Mouse (Mus musculus) kidney, postnatal 14 days (tissue): ENCODE data around the gene ccdc198.
"Not testable (repeated sequence)": the region's sequence is repeated elsewhere in the genome, so short reads cannot be mapped to it uniquely, and the experiment has no call there.

Experiments
- DNase-seq: peaks from one replicate; pipeline ENCODE4 v3.0.0; 2022; ENCODE audit warnings: mixed read lengths

ccdc198 gene

GRCm38 (mm10) chr14:49245126-49245714 lies at the start of gene ccdc198:
Gene ccdc198, minus strand, starts transcription at chr14:49245474.
- peak; percentile 70 for DNase-seq

- no peak for DNase-seq
Measured at GRCm38 (mm10) chr14:49293802-49294449, 48.7 kb upstream of the ccdc198 start.

- DNase-seq, result no peak
Measured at GRCm38 (mm10) chr14:49290029-49290745, 44.9 kb upstream of the ccdc198 start.

GRCm38 (mm10) chr14:49283784-49284655 lies 38.7 kb upstream of the ccdc198 start:
- DNase-seq, result no peak

DNA sequence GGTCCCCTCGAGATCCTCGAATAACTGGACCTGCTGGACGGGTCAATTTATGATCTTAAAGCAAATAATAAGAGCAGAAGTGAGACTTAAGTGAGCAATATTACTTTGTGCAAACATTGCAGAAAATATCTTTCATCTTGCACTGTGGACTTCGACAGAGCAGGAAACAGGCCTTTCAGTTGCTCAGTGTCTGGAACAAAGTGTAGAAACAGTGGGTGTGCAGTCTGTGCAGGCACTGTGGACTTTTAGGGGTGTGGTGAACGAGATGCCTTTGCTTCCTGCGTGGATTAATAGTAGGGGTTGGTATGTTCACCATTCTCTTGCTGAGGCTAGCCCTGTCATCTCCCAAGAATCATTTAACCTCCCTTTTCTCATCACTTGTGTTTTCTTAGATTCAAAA lies 33.6 kb upstream of the ccdc198 start:
- no peak for DNase-seq

- DNase-seq, result not testable (repeated sequence)
Measured at GRCm38 (mm10) chr14:49278479-49278878, 33.2 kb upstream of the ccdc198 start.

GRCm38 (mm10) chr14:49277642-49278041 lies 32.4 kb upstream of the ccdc198 start:
- DNase-seq, result peak; percentile 12

- no peak for DNase-seq
Measured at GRCm38 (mm10) chr14:49275376-49275775, 30.1 kb upstream of the ccdc198 start.

GRCm38 (mm10) chr14:49265286-49266002 lies 20.2 kb upstream of the ccdc198 start:
- no peak for DNase-seq

DNA sequence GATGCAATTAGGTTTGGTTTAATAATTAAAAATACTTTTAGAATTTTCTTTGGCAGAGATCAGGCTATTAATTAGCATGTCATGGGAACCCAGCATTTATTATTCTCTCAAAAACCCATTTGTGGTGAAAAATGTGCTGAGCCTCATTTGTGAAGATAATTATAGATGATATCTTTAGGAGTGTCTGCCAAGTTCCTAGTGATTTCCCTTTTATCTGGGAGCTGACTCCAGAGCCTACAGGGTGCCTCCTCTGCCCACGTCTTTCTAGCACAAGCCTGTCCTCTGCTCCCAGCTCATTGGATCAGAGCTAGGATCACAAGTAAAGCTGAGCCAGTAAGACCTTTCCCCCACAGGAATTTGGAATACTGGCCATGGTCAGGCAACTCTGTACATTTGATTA lies 3.8 kb downstream of the ccdc198 start:
- DNase-seq, result no peak

DNA sequence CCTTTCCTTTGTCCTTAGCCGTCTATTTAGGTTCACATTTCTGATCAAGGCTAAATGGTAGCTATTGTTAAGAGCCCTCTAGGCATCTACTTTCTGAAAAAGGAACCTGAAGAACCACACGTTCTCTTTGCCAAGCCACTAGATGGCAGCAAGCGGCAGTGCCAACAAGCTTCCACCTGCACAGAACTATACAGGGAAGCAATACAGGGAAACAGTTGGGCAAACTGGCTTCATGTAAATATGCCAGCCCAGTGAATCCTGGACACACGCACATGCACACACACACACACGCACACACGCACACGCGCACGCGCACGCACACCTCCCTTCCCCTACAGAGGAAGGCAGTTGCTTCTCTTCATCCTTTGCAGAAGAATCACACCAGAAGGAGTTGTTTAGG lies 7.1 kb downstream of the ccdc198 start:
- DNase-seq, result peak; percentile 72

DNA sequence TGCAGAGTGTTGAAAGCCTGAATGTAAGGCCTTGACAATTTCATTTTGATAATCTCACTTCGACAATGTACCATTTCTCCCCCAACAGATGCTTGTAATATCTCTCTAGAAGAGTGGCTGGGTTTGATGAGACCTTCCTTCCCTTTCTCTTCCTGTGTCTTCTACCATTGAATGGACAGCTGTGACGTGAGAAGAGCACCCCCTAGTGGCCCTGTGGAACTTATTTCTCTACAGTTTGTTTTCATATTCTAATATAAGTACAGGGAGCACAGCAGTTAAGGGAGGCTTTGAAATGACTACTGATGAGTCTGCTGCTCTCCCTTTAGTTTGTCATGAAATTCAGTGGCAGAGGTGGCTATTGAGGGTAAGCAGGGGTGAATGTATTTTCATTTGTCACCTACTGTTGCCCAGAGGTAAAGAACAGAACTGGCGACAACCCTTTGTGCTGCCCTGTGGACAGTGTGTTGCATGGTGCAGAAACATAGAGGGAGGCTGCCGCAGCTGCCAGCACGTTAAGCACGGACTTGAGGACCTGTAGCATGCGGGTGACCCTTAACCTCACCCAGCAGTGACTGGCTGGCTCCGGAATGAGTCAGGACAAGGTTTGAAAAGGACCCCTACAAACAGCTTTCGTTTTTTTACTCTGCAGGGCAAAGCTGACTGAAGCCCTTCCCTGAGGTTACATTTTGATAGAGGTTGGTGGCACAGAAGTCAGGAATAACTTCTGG lies 10.3 kb downstream of the ccdc198 start:
- peak; percentile 54 for DNase-seq

GRCm38 (mm10) chr14:49231845-49232244 lies 13.4 kb downstream of the ccdc198 start:
- no peak for DNase-seq

DNA sequence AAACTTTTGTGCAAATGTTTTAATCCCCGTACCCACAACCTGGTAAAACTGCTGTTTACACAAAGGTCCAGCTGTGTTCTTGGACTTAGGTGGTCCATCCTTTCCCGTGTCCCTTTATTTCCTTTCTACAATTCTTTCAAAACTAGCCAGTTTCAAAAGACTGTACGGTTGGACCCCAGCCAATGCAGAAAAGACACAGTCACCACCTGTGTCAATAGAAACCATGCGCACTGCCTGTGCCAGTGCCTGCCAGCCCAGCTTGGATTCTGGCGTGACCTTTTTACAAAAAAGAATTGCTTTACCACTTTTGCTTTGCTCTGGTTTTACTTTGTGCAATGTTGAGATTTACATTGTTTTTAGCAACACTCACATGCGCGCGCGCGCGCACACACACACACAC lies 18.3 kb downstream of the ccdc198 start:
- no peak for DNase-seq

DNA sequence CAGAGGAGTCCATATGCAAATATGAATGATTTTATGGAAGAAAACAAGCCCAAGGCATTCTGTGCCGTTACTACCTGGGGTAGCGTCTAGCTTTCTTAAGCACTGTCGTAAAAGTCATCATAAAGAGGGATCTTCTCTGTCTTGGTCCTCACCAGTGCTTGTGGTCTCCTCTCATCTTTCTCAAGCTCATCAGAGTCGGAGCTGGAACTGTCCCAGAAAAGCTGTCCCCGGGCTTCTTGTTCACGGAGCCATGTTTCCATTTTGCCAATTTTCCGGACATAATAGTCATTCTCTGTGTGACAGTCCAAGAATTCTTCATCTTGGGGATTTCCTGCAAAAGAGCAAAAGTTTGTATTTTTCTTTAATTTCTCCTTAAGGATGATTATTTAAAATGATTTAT lies 18.8 kb downstream of the ccdc198 start:
- no peak for DNase-seq

- DNase-seq, result no peak
Measured at GRCm38 (mm10) chr14:49221771-49222170, 23.5 kb downstream of the ccdc198 start.

DNA sequence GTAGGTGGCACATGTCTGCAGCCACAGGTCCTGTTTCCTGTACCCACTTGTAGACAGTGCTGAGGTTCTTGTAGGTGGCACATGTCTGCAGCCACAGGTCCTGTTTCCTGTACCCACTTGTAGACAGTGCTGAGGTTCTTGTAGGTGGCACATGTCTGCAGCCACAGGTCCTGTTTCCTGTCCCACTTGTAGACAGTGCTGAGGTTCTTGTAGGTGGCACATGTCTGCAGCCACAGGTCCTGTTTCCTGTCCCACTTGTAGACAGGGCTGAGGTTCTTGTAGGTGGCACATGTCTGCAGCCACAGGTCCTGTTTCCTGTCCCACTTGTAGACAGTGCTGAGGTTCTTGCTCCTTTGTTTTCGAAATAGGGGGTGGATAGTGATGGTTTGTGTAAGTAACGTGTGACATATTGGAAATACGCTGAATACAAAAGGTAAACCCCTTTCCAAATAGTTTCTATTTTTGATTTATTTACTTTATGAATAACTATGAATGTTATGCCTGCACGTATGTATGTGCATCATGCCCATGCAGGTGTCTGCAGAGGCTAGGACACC lies 25.7 kb downstream of the ccdc198 start:
- DNase-seq, result not testable (repeated sequence)

DNA sequence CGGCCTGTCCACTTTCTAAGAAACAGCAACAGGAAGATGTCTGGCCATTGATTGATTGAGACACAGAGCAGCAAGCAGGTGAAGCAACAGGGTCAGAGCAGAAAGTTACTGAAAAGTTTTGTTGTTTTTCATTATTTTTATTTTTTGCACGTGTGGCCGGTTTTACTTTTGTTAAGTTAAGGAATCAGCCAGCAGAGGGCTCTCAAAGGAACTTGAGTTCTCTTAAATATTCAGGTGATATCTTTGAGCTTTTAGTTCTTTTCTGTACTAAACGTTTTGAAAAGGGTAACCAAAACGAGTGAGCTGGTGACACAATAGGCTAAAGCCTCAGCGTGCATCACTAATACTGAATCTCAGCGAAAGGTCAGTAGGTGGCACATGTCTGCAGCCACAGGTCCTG lies 26.6 kb downstream of the ccdc198 start:
- no peak for DNase-seq

DNA sequence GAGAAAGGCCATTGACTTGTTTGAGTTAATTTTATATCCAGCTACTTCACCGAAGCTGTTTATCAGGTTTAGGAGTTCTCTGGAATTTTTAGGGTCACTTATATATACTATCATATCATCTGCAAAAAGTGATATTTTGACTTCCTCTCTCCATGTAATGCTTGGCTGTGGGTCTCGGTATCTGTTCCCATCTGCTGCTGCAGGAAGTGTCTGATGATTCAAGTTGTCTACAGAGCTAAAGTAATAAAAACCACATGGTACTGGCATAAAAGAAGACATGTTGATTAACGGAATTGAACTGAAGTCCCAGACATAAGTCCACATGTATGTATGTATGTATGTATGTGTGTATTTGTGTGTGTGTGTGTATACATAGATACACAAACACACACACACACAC lies 35.1 kb downstream of the ccdc198 start:
- not testable (repeated sequence) for DNase-seq

GRCm38 (mm10) chr14:49201073-49201778 lies 44.0 kb downstream of the ccdc198 start:
- DNase-seq, result no peak

- DNase-seq, result no peak
Measured at GRCm38 (mm10) chr14:49197031-49197527, 48.2 kb downstream of the ccdc198 start.
